Mouse (Mus musculus) myocyte (in vitro differentiated cells): Measurements from ENCODE around the gene Acpp.
A peak's percentile ranks its signal among the peaks of the same experiment; 100 is the strongest.

ENCODE experiments used
- E2F4 ChIP-seq: IDR thresholded peaks from one replicate; pipeline ENCODE4 v1.6.1; 2011; ENCODE audit warnings: mild to moderate bottlenecking, control low read depth, moderate library complexity; ENCODE audit not compliant: insufficient read depth
- POLR2A ChIP-seq: IDR thresholded peaks from one replicate; pipeline ENCODE4 v1.6.1; 2011; ENCODE audit warnings: low read depth, mild to moderate bottlenecking, control low read depth, moderate library complexity; ENCODE audit not compliant: insufficient read length
- TCF12 ChIP-seq: IDR thresholded peaks from one replicate; pipeline ENCODE4 v1.6.1; 2011; ENCODE audit warnings: mild to moderate bottlenecking, control low read depth; ENCODE audit not compliant: poor library complexity, insufficient read depth, severe bottlenecking

DNA sequence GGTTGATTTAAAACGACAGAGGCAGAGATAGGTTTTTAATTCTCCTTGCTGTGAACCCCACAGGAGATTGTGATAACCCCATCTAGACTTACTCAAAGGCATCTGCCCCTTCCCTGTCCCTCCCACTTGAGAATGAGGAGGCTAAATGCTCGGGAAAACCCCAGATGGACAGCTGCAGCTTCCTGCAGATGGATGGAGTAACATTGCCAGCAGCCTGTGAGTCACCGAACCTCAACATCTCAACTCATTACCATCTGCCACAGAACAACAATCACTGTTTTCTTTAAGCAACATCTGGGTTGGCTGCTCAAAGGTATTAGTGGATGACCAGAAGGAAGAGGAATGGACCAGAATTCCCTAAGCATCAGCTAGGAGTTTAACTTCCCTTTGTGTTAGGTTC is 38.0 kb upstream of the Acpp start:
- TF ChIP-seq POLR2A (no peak), E2F4 (no peak), TCF12 (peak; percentile 82)
